In genomic region chr13:57911171-57911570, GRCm38 (mm10) we compare ENCODE assay signal across 17 mouse cellular contexts. TPM values are rescaled to one million over a fixed set of nuclear protein-coding genes. Genes with fewer than 3 reads are reported as not detected.
DNase-seq lines count a peak whose midpoint lies in the region; ATAC-seq lines count a peak whose summit lies in the region.
"Had no signal": no experiment of that assay in that cellular context is flagged by ENCODE, and none has a peak within 500 bp of the region (broad histone marks: within the 10 kb centered on the region; RNA-seq: fewer than 3 reads in every experiment).

No protein-coding gene starts in this region.

- no peak overlapping the region for H3K4me3 ChIP-seq in limb, embryonic 12.5 days (replicated peaks)
- no peak overlapping the region for H3K4me3 ChIP-seq in limb, embryonic 10.5 days
- H3K4me3 ChIP-seq: embryonic facial prominence, embryonic 13.5 days; hindbrain, embryonic 12.5 days; liver, embryonic 12.5 days; lung, embryonic 15.5 days had no signal

- 0 out of 2 replicates have a peak overlapping the region, but pooled peaks have one; percentile 8 for H3K27ac ChIP-seq in limb, embryonic 12.5 days
- no peak overlapping the region for H3K27ac ChIP-seq in limb, embryonic 10.5 days
- H3K27ac ChIP-seq: embryonic facial prominence, embryonic 13.5 days; hindbrain, embryonic 12.5 days; liver, embryonic 12.5 days; lung, embryonic 15.5 days had no signal

- DNase-seq in cerebellum, postnatal 10 days = peak; percentile 42 to 51
- DNase-seq in cerebellum, adult 9-10 months = no peak
- no peak for DNase-seq in limb, embryonic 10.5 days (ENCODE audit: low spot score)
- DNase-seq in heart, adult 9 months (ENCODE audit: low spot score in 2 of 2) = peak; percentile 24 to 59
- DNase-seq in heart, postnatal 4 days = peak; percentile 67
- DNase-seq in left cerebral cortex, adult 18-20 months (ENCODE audit: low spot score in 2 of 2) = no peak
- DNase-seq: B cell, adult 2 months; gastrocnemius, postnatal 36 days; spleen, adult 18-20 months; thymus, postnatal 36 days had no signal

- 65% methylated on average over 9 of the region's 9 CpGs for WGBS in limb, embryonic 12.5 days
- 91% methylated on average over 9 of the region's 9 CpGs for WGBS in limb, embryonic 10.5 days

- no peak for ATAC-seq in limb, embryonic 12.5 days (ENCODE audit: insufficient number of reproducible peaks, insufficient read depth, low FRiP score, low TSS enrichment, low read depth)
- ATAC-seq: liver, embryonic 12.5 days had no signal

- no peaks in the 10 kb centered on the region for H3K36me3 ChIP-seq in limb, embryonic 12.5 days
- no peaks in the 10 kb centered on the region for H3K36me3 ChIP-seq in limb, embryonic 10.5 days
- H3K36me3 ChIP-seq: embryonic facial prominence, embryonic 13.5 days; hindbrain, embryonic 12.5 days; liver, embryonic 12.5 days; lung, embryonic 15.5 days had no signal

- no peak overlapping the region for H3K4me2 ChIP-seq in limb, embryonic 12.5 days
- H3K4me2 ChIP-seq: embryonic facial prominence, embryonic 13.5 days; hindbrain, embryonic 12.5 days; liver, embryonic 12.5 days; lung, embryonic 15.5 days had no signal

- peaks cover 13% of the 10 kb centered on the region for H3K4me1 ChIP-seq in limb, embryonic 12.5 days (replicated peaks)
- peaks cover 12% of the 10 kb centered on the region for H3K4me1 ChIP-seq in limb, embryonic 10.5 days
- H3K4me1 ChIP-seq: liver, embryonic 12.5 days had no signal

- peaks cover 32% of the 10 kb centered on the region for H3K27me3 ChIP-seq in limb, embryonic 12.5 days
- H3K27me3 ChIP-seq in limb, embryonic 10.5 days (ENCODE audit: low read depth, poor library complexity, severe bottlenecking) = peaks cover 37% of the 10 kb centered on the region

- H3K9ac ChIP-seq in limb, embryonic 12.5 days (replicated peaks) = no peak overlapping the region
- H3K9ac ChIP-seq: embryonic facial prominence, embryonic 13.5 days; hindbrain, embryonic 12.5 days; liver, embryonic 12.5 days; lung, embryonic 15.5 days had no signal

- no peaks in the 10 kb centered on the region for H3K9me3 ChIP-seq in limb, embryonic 12.5 days
- H3K9me3 ChIP-seq in limb, embryonic 10.5 days (replicated peaks) = no peaks in the 10 kb centered on the region
- H3K9me3 ChIP-seq: embryonic facial prominence, embryonic 13.5 days; hindbrain, embryonic 12.5 days; liver, embryonic 12.5 days; lung, embryonic 15.5 days had no signal

RNA-seq across cellular contexts. Expression of gene Spock1, which starts 3.0 kb away (rescaled TPM):
- 1.5 and 2.2 TPM in 2 replicates for polyA plus RNA-seq in limb, embryonic 12.5 days (2016; fragmentation: Nextera tagmentation; extraction: Ambion mirVana)
- 0.67 and 0.93 TPM in 2 replicates for polyA plus RNA-seq in limb, embryonic 10.5 days (2016; fragmentation: Nextera tagmentation; extraction: Ambion mirVana)
- total RNA-seq in heart, postnatal 4 days (2021) = 1 to 10 TPM; 1.5 to 1.8 TPM
- 100 to 1,000 TPM; 279 to 300 TPM for total RNA-seq in left cerebral cortex, adult 18-20 months (2021)
- total RNA-seq: common myeloid progenitor, adult 5-6 weeks; megakaryocyte, adult 5-6 weeks had no signal

Comparison
In these comparisons a context has a peak if more than half of its experiments do, and no peak if none do; other contexts are left out.
1. DNase-seq: peak in cerebellum, postnatal 10 days (2 of 2), heart, adult 9 months (2 of 2) and heart, postnatal 4 days (single experiment); none in cerebellum, adult 9-10 months (single experiment), limb, embryonic 10.5 days (single experiment) and left cerebral cortex, adult 18-20 months (0 of 2).
2. RNA of gene Spock1, which starts 3.0 kb away (total RNA-seq): 279 to 300 TPM in left cerebral cortex, adult 18-20 months; 1.5 to 1.8 TPM in heart, postnatal 4 days; every median in the first group is over 100 times any median in the second.